Mouse (Mus musculus) adrenal gland, adult 10 weeks (tissue): ENCODE data around the gene 0610040J01Rik. TPM values are rescaled to one million over a fixed set of nuclear protein-coding genes. Genes with fewer than 3 reads are reported as not detected.

ENCODE experiments used
- polyA plus RNA-seq: library from polyadenylated mRNA; stranded (reverse); fragments of 350-450 nt; fragmentation: Illumina TruSeq; extraction: RNeasy Lipid Tissue Mini Kit (QIAGEN cat#74804); gene quantifications from one replicate; pipeline ENCODE4 v1.2.3, GENCODE M21; 2014; ENCODE audit warnings: low read depth, low replicate concordance

0610040J01Rik gene
- not detected for polyA plus RNA-seq

DNA sequence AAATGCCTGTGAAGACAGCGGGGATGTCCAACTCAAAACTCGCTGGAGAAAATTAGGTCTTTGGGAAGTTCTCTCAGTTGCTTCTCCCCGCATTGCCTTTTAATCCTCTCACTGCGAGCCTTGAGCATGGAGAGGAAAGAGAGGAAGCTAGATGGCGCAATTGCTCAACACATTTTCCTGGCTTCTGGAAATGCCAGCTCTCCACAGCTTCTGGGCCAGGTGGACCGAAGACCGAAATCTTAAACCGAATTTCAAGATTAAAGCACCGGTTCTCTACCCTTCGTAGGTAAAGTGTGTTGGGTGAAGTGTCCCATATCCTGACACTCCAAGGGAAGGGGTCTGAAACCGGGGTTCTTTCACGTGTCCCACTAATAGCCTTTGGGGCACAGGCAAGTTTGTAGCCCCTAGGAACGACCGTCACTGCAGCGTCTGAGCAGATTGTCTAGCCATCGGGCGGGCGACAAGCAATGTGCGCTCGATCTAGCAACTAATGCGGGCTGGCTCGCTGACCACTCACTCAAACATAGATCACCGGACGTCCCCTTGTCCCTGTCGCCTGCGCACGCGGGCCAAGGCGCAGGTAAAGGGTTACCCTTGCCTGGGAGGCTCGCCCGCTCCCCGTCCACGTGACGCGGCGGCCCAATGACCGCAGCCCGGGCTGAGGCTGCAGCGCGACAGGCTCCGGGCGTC, at the start of gene 0610040J01Rik:
Gene 0610040J01Rik, plus strand, starts transcription at position 545 of the 690 bp plus-strand sequence.

Other genes with a start within 250 kb of the 0610040J01Rik start
- gene Nwd2, start 163.3 kb upstream of the 0610040J01Rik start, polyA plus RNA-seq: not detected
- 46.0 TPM for gene Rell1, start 156.5 kb downstream of the 0610040J01Rik start, polyA plus RNA-seq